Mouse (Mus musculus) adrenal gland (tissue): ENCODE results near the gene Aak1.

Experiments used
- intact Hi-C: fragments of 180-260 bp; cut with DNase I; formaldehyde crosslinking; loops from one replicate; pipeline ENCODE4 v1.15.1; 2025
- long read RNA-seq, 2 experiments: library from polyadenylated mRNA; unstranded; transcript quantifications; one replicate each; pipeline ENCODE4 v2.0.0; 2020; ENCODE audit warnings: borderline replicate concordance in 1 of 2; ENCODE audit not compliant: insufficient replicate concordance in 1 of 2

Gene Aak1
- long read RNA-seq, experiment 1, partial matches to known transcripts: 0 of 5 reads
- long read RNA-seq, experiment 1, other reads (novel, unspliced or antisense): 5 of 5 reads
- long read RNA-seq, experiment 2, partial matches to known transcripts: 0 of 8 reads
- long read RNA-seq, experiment 2, other reads (novel, unspliced or antisense): 8 of 8 reads

GRCm38 (mm10) chr6:86848915-86849644 is at the start of gene Aak1:
TSS of gene Aak1 (plus strand) at chr6:86849517.
- intact Hi-C loops: loop anchor here (5.0 kb wide), 1 partner anchor 73 kb away; no protein-coding TSS in a partner anchor

GRCm38 (mm10) chr6:86800467-86800866 is 48.9 kb upstream of the Aak1 start:
- intact Hi-C loops: no loop called here

- intact Hi-C loops: no loop called here
Measured at GRCm38 (mm10) chr6:86801431-86801830, 47.9 kb upstream of the Aak1 start.

GRCm38 (mm10) chr6:86804646-86805045 is 44.7 kb upstream of the Aak1 start:
- intact Hi-C loops: loop anchor here (2.0 kb wide), 1 partner anchor 58 kb away; no protein-coding TSS in a partner anchor

GRCm38 (mm10) chr6:86806455-86807086 is 42.7 kb upstream of the Aak1 start:
- intact Hi-C loops: no loop called here

GRCm38 (mm10) chr6:86812919-86813318 is 36.4 kb upstream of the Aak1 start:
- intact Hi-C loops: loop anchor here (2.0 kb wide), 1 partner anchor 110 kb away; no protein-coding TSS in a partner anchor

- intact Hi-C loops: loop anchor here (2.0 kb wide), 1 partner anchor 109 kb away; no protein-coding TSS in a partner anchor
Measured at GRCm38 (mm10) chr6:86813341-86813740, 36.0 kb upstream of the Aak1 start.

GRCm38 (mm10) chr6:86814926-86815325 is 34.4 kb upstream of the Aak1 start:
- intact Hi-C loops: no loop called here

GRCm38 (mm10) chr6:86815436-86815835 is 33.9 kb upstream of the Aak1 start:
- intact Hi-C loops: no loop called here

GRCm38 (mm10) chr6:86816586-86816985 is 32.7 kb upstream of the Aak1 start:
- intact Hi-C loops: no loop called here

GRCm38 (mm10) chr6:86818914-86819313 is 30.4 kb upstream of the Aak1 start:
- intact Hi-C loops: no loop called here

- intact Hi-C loops: no loop called here
Measured at GRCm38 (mm10) chr6:86819926-86820325, 29.4 kb upstream of the Aak1 start.

GRCm38 (mm10) chr6:86820690-86821089 is 28.6 kb upstream of the Aak1 start:
- intact Hi-C loops: no loop called here

GRCm38 (mm10) chr6:86822285-86823050 is 26.8 kb upstream of the Aak1 start:
- intact Hi-C loops: no loop called here

GRCm38 (mm10) chr6:86823051-86823431 is 26.3 kb upstream of the Aak1 start:
- intact Hi-C loops: no loop called here

- intact Hi-C loops: no loop called here
Measured at GRCm38 (mm10) chr6:86823824-86824223, 25.5 kb upstream of the Aak1 start.

- intact Hi-C loops: no loop called here
Measured at GRCm38 (mm10) chr6:86824401-86824800, 24.9 kb upstream of the Aak1 start.

- intact Hi-C loops: no loop called here
Measured at GRCm38 (mm10) chr6:86827432-86827831, 21.9 kb upstream of the Aak1 start.

GRCm38 (mm10) chr6:86829768-86830167 is 19.5 kb upstream of the Aak1 start:
- intact Hi-C loops: no loop called here

GRCm38 (mm10) chr6:86830738-86831500 is 18.4 kb upstream of the Aak1 start:
- intact Hi-C loops: no loop called here
